Mouse (Mus musculus) heart, adult 18-20 months (tissue): ENCODE data around the gene Igf2bp2. TPM values are rescaled to one million over a fixed set of nuclear protein-coding genes. Genes with fewer than 3 reads are reported as not detected.

Experiments
- DNase-seq, 2 experiments: peaks; one replicate each; pipeline ENCODE4 v3.0.0; 2021 to 2022; ENCODE audit warnings: mixed read lengths in 1 of 2
- total RNA-seq, 2 experiments: library from RNA; stranded (reverse); gene quantifications; 2 replicates each; pipeline ENCODE4 v1.2.3; 2021

The Igf2bp2 gene
- total RNA-seq, 2 experiments from 2014 or later, result 4.1 to 6.1 TPM

GRCm38 (mm10) chr16:22106012-22106584, 57.0 kb downstream of the Igf2bp2 start:
- peak in 1 of 2 experiments; percentile 13 for DNase-seq

DNA sequence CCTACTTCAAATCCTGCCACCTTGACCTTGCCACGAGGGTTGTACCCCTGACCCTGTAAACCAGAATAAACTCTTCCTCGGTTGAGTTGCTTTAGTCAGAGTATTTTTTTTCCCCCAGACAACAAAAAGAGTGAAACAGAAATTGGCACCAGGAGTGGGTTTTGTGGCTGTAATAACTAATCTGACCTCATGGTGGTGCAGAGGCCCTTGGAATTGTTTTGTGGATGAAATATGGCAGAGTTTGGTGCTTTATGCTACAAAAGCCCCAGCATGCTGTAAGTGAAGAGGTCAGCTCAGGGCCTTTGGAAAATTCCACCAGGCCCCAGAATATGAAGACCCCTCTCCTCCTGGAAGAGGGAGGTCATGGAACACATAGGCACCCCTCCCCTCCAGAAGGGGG, 63.0 kb downstream of the Igf2bp2 start:
- no peak for DNase-seq

DNA sequence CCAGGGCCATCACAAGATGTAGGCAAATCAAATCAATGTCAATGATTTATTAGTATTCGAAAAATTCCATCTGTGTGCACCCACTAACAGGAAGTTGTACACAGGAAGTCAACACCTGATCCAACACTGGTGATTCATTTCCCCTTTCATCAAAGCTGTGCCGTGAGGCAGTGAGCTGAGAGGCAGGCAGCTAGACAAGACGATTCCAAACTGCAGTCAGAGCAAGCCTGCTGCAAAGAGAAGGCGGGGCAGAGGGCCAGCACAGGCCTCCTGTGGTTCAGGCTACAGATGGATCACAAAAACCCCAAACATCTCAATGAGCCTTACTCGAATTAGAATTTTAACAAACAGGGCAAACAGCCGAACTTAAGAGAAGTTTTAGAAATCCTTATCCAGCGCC, 65.4 kb downstream of the Igf2bp2 start:
- no peak for DNase-seq

- DNase-seq, result peak in 1 of 2 experiments; percentile 7
Measured at GRCm38 (mm10) chr16:22095751-22096150, 67.3 kb downstream of the Igf2bp2 start.

DNA sequence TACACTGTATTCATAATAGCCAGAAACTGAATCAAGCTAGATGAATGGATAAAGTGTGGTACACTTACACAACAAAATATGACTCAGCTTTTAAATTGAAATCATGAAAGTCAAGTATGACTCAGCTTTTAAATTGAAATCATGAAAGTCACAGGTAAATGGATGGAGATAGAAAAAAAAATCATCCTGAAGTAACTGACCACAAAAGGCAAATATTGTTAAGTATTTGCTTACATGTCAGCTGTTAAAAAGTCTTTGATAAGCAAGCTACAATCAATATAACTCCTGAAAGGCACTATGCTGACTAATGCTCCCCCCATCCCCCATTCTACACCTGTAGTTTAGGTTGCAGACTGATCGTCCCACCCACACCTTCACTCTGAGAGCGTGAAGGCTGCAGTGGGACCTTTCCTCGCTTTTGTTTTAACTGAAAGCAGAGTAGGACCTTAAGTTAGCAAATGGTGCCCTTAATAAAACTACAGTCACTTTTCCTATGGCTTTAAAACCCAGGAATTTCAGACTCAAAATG, 71.8 kb downstream of the Igf2bp2 start:
- no peak for DNase-seq

DNA sequence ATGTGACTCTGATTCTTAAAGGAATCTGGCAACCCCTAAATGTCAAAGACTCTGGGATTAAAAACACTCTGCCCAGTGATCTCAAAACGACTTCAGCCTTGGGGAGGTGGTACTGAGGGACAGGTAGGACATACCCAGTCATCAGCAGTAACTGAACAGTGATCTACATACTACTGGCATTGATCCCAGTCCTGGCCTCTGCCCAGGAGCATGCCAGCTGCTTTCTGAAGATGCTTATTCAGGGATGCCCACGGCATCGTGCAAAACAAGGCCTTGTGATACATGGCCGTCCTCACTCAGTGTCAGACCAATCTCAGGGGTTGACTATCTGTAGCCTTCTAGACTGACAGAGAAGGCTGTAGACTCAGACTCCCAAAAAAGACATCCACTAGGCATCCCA, 77.7 kb downstream of the Igf2bp2 start:
- no peak for DNase-seq

- no peak for DNase-seq
Measured at GRCm38 (mm10) chr16:22080125-22080710, 82.9 kb downstream of the Igf2bp2 start.

GRCm38 (mm10) chr16:22076620-22076941, 86.5 kb downstream of the Igf2bp2 start:
- DNase-seq, result peak in 1 of 2 experiments; percentile 38

DNA sequence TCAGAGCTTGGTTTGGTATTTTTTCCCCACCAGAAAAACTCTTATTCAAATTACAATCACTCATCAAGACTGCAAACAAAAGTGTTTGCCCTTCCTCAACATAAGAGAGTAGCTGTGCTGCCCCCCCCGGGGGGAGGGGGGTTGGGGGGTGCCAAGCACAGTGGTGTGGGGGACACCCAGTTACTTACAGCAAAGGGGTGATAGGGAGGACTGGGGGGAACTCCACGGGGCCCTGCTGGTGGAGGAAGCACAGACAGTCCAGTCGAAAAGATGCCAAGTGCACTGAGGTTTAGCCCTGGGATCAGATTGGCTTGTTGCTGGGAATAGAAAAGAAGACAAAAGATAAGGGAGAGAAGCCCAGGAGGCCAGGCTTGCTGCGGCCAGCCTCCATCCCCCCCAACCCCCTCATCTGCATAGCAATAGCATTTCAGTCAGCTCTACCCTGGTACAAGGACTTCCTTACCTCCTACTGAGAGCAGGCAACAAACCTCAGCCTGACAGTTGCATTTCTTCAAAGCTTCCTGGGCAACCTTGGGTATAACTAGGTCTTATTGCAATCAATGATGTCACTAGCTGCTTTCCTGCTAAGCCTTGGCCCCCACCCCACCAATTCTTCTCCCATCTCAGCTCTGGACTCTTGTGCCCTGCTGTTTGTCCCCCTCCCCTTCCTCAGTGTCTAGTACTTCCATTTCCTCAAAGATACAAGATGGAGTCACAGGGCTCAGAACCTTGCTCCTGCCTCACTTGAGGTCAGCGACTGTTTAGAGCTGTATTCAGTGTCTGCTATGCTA, 87.1 kb downstream of the Igf2bp2 start:
- no peak for DNase-seq

GRCm38 (mm10) chr16:22075067-22075466, 88.0 kb downstream of the Igf2bp2 start:
- no peak for DNase-seq

DNA sequence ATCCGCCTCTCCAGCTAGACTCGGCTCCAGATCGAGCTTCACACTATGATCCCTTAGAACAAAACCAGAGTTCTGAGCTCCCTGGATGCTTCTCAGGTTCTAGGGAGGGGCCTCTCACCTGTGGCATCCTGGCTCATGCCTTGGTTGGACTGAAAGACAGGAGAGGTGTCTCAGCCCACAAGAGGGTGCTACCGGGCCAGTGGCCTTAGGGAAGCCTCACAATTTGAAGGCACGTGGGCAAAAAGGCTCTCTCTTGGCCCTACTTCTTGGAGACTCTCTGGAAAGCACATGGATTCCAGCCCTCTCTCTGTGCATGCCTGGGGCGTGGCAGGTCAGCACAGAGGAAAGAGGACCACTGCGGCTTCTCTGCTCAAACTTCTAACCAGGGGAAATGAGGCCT, 91.7 kb downstream of the Igf2bp2 start:
- DNase-seq, result no peak

GRCm38 (mm10) chr16:22067406-22067805, 95.7 kb downstream of the Igf2bp2 start:
- DNase-seq, result peak; percentile 45 to 76

DNA sequence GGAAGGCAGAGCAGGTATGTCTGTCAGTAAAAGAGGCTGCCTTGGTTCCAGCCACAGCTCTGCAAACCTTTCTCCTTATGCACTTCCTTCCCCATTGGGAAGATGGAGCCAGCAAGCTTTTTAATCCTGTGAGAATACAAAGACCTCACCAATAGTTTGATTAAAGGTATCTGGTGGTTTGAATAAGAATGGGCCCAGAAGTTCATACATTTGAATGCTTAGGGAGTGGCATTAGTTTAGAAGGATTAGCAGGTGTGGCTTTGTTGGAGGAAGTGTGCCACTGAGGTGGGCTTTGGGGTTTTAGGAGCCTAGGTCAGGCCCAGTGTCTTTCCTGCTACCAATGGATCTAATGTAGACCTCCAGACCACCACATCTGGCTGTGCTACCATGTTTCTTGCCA, 97.6 kb downstream of the Igf2bp2 start:
- no peak for DNase-seq

DNA sequence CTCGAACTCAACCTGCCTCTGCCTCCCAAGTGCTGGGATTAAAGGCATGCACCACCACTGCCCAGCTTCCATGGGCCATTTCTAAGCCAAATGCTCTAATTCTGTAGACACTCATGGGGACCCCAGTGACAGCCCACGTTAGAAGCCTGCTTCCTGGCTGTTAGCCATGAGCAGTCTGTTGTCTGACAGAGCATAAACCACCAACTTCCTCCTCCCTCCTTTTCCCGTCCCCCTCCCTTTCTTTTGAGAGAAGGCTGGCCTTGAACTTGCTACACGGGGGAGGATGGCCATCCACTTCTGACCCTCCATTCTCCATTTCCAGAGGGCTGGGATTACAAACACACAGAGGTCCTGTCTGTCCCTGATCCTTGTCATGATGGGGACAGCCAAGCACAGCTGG, 100.8 kb downstream of the Igf2bp2 start:
- no peak for DNase-seq

- no peak for DNase-seq
Measured at GRCm38 (mm10) chr16:22061555-22062160, 101.4 kb downstream of the Igf2bp2 start.

GRCm38 (mm10) chr16:22060416-22060815, 102.7 kb downstream of the Igf2bp2 start:
- no peak for DNase-seq

DNA sequence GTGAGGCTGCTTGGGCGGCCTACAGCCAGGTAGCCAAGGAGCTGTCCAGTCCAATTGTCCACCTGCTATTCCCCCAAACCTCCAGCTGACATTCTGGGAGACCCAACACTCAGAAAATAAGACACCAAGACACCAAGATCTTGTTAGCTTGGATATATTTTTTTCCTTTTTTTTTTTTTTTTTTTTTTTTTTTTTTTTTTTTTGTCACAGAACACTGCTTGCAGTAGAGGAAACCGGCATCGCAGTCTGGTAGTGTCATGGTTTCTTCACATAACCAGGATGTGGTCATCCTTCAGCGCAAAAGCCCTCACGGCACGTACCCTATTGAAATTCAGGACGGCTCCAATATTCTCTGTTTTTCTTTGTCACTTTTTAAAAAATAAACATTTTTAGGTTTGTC, 104.2 kb downstream of the Igf2bp2 start:
- no peak for DNase-seq

DNA sequence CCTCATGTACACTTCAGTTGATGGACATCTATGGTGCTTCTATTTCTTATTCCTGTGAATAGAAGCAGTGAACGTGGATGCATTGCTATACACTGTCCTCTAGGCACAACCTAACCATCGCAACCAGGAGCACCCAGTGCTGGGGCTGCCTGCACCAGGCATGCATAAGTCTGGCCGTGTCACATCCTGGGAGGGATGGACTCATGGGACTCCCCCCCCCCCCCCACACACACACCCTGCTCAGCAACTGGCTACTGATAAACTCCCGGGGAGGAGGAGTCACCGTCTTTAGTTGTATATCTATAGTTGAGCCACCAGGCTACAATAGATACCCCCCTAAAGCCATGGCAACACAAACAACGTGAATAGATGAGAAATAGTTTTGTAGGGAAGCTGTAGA, 105.6 kb downstream of the Igf2bp2 start:
- DNase-seq, result no peak

DNA sequence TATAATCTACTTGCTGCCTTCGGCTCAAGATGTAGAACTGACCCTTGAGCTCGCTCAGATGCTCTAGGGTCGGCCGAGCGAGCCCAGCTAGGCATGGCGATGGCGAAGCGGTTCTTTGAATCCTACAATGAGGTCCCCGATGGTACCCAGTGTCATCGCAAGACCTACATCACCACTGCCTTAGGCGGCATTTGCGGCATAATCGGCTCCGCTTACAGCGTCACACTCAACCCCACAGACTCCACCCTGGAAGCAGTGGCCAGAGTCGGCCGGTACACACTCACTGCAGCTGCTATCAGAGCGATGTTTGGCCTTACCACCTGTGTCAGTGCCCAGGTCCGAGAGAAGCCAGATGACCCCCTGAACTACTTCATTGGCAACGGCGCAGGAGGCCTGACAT, 109.7 kb downstream of the Igf2bp2 start:
- no peak for DNase-seq

DNA sequence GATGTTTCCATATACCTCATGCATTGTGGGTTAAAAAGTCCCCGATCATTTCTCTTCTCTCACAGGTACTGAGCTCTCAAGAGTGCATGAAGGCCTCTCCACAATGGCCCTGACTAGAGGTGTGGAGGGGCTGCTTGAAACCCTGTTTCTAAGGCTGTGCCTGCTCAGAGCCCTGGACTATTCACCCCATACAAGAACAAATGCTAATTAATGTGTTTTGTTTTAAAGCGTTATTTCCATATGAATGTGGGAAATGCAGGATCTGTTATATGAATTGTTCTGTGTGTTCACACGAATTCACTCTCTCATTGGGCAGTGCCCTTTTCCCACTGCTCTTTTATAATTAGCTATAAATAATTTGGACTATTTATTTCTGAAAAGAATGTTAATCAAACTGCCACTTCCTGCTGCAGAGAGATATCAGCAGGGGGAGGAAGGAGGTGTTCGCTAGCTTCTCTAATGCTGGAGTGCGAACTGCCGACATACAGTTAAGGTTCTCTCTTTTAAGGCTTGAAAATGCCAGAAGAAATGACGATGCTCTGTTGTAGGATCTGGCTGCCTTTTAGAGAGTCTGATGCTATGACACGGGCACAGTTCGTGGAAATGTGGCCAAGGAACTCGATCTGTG, 116.2 kb downstream of the Igf2bp2 start:
- DNase-seq, result no peak

GRCm38 (mm10) chr16:22045930-22046329, 117.2 kb downstream of the Igf2bp2 start:
- no peak for DNase-seq

- DNase-seq, result no peak
Measured at GRCm38 (mm10) chr16:22043830-22044229, 119.3 kb downstream of the Igf2bp2 start.

- no peak for DNase-seq
Measured at GRCm38 (mm10) chr16:22039978-22040377, 123.1 kb downstream of the Igf2bp2 start.
